Mouse (Mus musculus) hindbrain, embryonic 14.5 days (tissue): Measurements from ENCODE around the gene Chd2. TPM values are rescaled to one million over a fixed set of nuclear protein-coding genes. Genes with fewer than 3 reads are reported as not detected.

Source experiments
- ATAC-seq: fragments of 200-750 bp; cut with Nextera tagmentation; 2 replicates; pipeline ENCODE4 v1.8.0; 2017; ENCODE audit warnings: moderate number of reproducible peaks, mild to moderate bottlenecking, moderate TSS enrichment, moderate library complexity; ENCODE audit not compliant: low FRiP score
- DNase-seq: peaks from one replicate; pipeline ENCODE4 v3.0.0-alpha.2; 2015; ENCODE audit warnings: low spot score
- H3K27ac ChIP-seq: fragments of 300-500 bp; sonication (generic); 2 replicates; pipeline ENCODE4 v1.5.1; 2014; ENCODE audit warnings: mild to moderate bottlenecking, moderate library complexity
- H3K27me3 ChIP-seq: fragments of 300-500 bp; sonication (generic); 2 replicates; pipeline ENCODE4 v1.6.1; 2014; ENCODE audit warnings: mild to moderate bottlenecking, low read length, mixed read lengths; ENCODE audit not compliant: control insufficient read depth, insufficient read depth
- H3K36me3 ChIP-seq: fragments of 300-500 bp; sonication (generic); replicated peaks from 2 replicates; pipeline ENCODE4 v1.6.1; 2014; ENCODE audit not compliant: control insufficient read depth, insufficient read depth
- H3K4me1 ChIP-seq: fragments of 300-500 bp; sonication (generic); replicated peaks from 2 replicates; pipeline ENCODE4 v1.6.1; 2014; ENCODE audit warnings: antibody characterized with exemption, low read length, mixed read lengths; ENCODE audit not compliant: control insufficient read depth, insufficient read depth
- H3K4me2 ChIP-seq: fragments of 300-500 bp; sonication (generic); replicated peaks from 2 replicates; pipeline ENCODE4 v1.6.1; 2014; ENCODE audit warnings: mild to moderate bottlenecking, moderate library complexity
- H3K4me3 ChIP-seq: fragments of 300-500 bp; sonication (generic); replicated peaks from 2 replicates; pipeline ENCODE4 v1.5.1; 2014; ENCODE audit warnings: mild to moderate bottlenecking, low read length
- H3K9ac ChIP-seq: fragments of 300-500 bp; sonication (generic); 2 replicates; pipeline ENCODE4 v1.6.1; 2014
- H3K9me3 ChIP-seq: fragments of 300-500 bp; sonication (generic); 2 replicates; pipeline ENCODE4 v1.6.1; 2016; ENCODE audit warnings: low read length; ENCODE audit not compliant: control insufficient read depth
- WGBS: fragments of 180-500 bp; shearing (Covaris S2); extraction: QIAGEN DNeasy Blood & Tissue Kit; methylation state at CpG from one replicate; pipeline ENCODE4 v1.1.7; 2014; 5-methylcytosine and 5-hydroxymethylcytosine counted together
- polyA plus RNA-seq: library from polyadenylated mRNA; unstranded; fragments of >200 nt; fragmentation: Nextera tagmentation; extraction: Ambion mirVana; gene quantifications from 2 replicates; pipeline ENCODE4 v1.2.1, GENCODE M21; 2014

Gene Chd2
- polyA plus RNA-seq, 1 experiment from 2014 or later, result 42.3 TPM

GRCm38 (mm10) chr7:73545004-73545403, 3.4 kb upstream of the Chd2 start:
- H3K36me3 ChIP-seq, result peaks cover 37% of the 10 kb centered on the region
- 79% methylated on average over 4 of the region's 4 CpGs for WGBS
- no peak overlapping the region for H3K27ac ChIP-seq
- H3K9ac ChIP-seq, result no peak overlapping the region
- H3K27me3 ChIP-seq, result no peaks in the 10 kb centered on the region
- DNase-seq, result no peak
- H3K4me2 ChIP-seq, result no peak overlapping the region
- ATAC-seq, result no peak
- peaks cover 14% of the 10 kb centered on the region for H3K4me1 ChIP-seq
- H3K4me3 ChIP-seq, result no peak overlapping the region
- no peaks in the 10 kb centered on the region for H3K9me3 ChIP-seq

- H3K4me2 ChIP-seq, result peak overlapping the region; percentile 87
- no peak overlapping the region for H3K9ac ChIP-seq
- peaks cover 16% of the 10 kb centered on the region for H3K36me3 ChIP-seq
- H3K27ac ChIP-seq, result peak overlapping the region; percentile 99
- 73% methylated on average over 7 of the region's 7 CpGs for WGBS
- DNase-seq (no peak), ATAC-seq (no peak)
- H3K9me3 ChIP-seq, result no peaks in the 10 kb centered on the region
- H3K4me1 ChIP-seq, result peaks cover 13% of the 10 kb centered on the region
- peak overlapping the region; percentile 74 for H3K4me3 ChIP-seq
- no peaks in the 10 kb centered on the region for H3K27me3 ChIP-seq
Observed at GRCm38 (mm10) chr7:73542131-73542853, 662 bp upstream of the Chd2 start.

- Histone ChIP-seq H3K4me3 (peak overlapping the region; percentile 74), H3K4me1 (peaks cover 19% of the 10 kb centered on the region), H3K36me3 (peaks cover 12% of the 10 kb centered on the region), H3K9me3 (no peaks in the 10 kb centered on the region), H3K4me2 (peak overlapping the region; percentile 87), H3K27ac (peak overlapping the region; percentile 99), H3K27me3 (no peaks in the 10 kb centered on the region), H3K9ac (peak overlapping the region; percentile 95)
- WGBS, result 2% methylated on average over 4 of the region's 4 CpGs
- ATAC-seq, result no peak
- DNase-seq, result no peak
Observed at GRCm38 (mm10) chr7:73541079-73541390, 595 bp downstream of the Chd2 start.

GRCm38 (mm10) chr7:73540202-73541078, 1.2 kb downstream of the Chd2 start:
- Histone ChIP-seq H3K36me3 (peaks cover 12% of the 10 kb centered on the region), H3K4me2 (peak overlapping the region; percentile 87), H3K9me3 (no peaks in the 10 kb centered on the region), H3K27ac (peak overlapping the region; percentile 99), H3K27me3 (no peaks in the 10 kb centered on the region), H3K4me3 (peak overlapping the region; percentile 74), H3K9ac (peak overlapping the region; percentile 95), H3K4me1 (peaks cover 25% of the 10 kb centered on the region)
- DNase-seq (no peak), ATAC-seq (no peak)
- 2% methylated on average over 12 of the region's 12 CpGs for WGBS

GRCm38 (mm10) chr7:73539116-73539682, 2.4 kb downstream of the Chd2 start:
- Histone ChIP-seq H3K4me2 (peak overlapping the region; percentile 95), H3K9ac (peak overlapping the region; percentile 56), H3K27me3 (no peaks in the 10 kb centered on the region), H3K4me3 (peak overlapping the region; percentile 45), H3K9me3 (no peaks in the 10 kb centered on the region), H3K36me3 (peaks cover 15% of the 10 kb centered on the region), H3K4me1 (peaks cover 36% of the 10 kb centered on the region), H3K27ac (peak overlapping the region; percentile 69)
- 24% methylated on average over 2 of the region's 2 CpGs for WGBS
- ATAC-seq, result no peak
- DNase-seq, result peak; percentile 60

- peaks cover 39% of the 10 kb centered on the region for H3K4me1 ChIP-seq
- ATAC-seq (no peak), DNase-seq (no peak)
- peak overlapping the region; percentile 95 for H3K4me2 ChIP-seq
- H3K27me3 ChIP-seq, result no peaks in the 10 kb centered on the region
- peak overlapping the region; percentile 45 for H3K4me3 ChIP-seq
- no peaks in the 10 kb centered on the region for H3K9me3 ChIP-seq
- peaks cover 13% of the 10 kb centered on the region for H3K36me3 ChIP-seq
- peak overlapping the region; percentile 82 for H3K9ac ChIP-seq
- H3K27ac ChIP-seq, result peak overlapping the region; percentile 98
- 12% methylated on average over 4 of the region's 4 CpGs for WGBS
Observed at GRCm38 (mm10) chr7:73538424-73539079, 3.1 kb downstream of the Chd2 start.

GRCm38 (mm10) chr7:73537634-73538423, 3.8 kb downstream of the Chd2 start:
- WGBS, result under 1% methylated on average over 46 of the region's 46 CpGs
- Histone ChIP-seq H3K4me2 (peak overlapping the region; percentile 95), H3K4me3 (peak overlapping the region; percentile 45), H3K4me1 (peaks cover 46% of the 10 kb centered on the region), H3K9me3 (no peaks in the 10 kb centered on the region), H3K27ac (peak overlapping the region; percentile 98), H3K27me3 (no peaks in the 10 kb centered on the region), H3K36me3 (peaks cover 9% of the 10 kb centered on the region; the same call in 1 of the 2 replicates), H3K9ac (peak overlapping the region; percentile 82)
- DNase-seq (peak; percentile 99), ATAC-seq (peak; percentile 98)

GRCm38 (mm10) chr7:73537228-73537627, 4.4 kb downstream of the Chd2 start:
- Histone ChIP-seq H3K9me3 (no peaks in the 10 kb centered on the region), H3K9ac (peak overlapping the region; percentile 65), H3K4me3 (peak overlapping the region; percentile 45), H3K27me3 (no peaks in the 10 kb centered on the region), H3K27ac (peak overlapping the region; percentile 88), H3K4me1 (peaks cover 52% of the 10 kb centered on the region), H3K36me3 (peaks cover 4% of the 10 kb centered on the region; the same call in 1 of the 2 replicates), H3K4me2 (peak overlapping the region; percentile 95)
- 20% methylated on average over 10 of the region's 10 CpGs for WGBS
- ATAC-seq (no peak), DNase-seq (no peak)
